Mouse (Mus musculus): ENCODE results near the gene Apol6.
"Not testable (repeated sequence)": the region's sequence is repeated elsewhere in the genome, so short reads cannot be mapped to it uniquely, and the experiment has no call there.

The Apol6 gene

GRCm38 (mm10) chr15:77031271-77031670 is 13.3 kb upstream of the Apol6 start:
- in situ Hi-C loops (cut with MboI): no loop called here

- in situ Hi-C loops (cut with MboI): no loop called here
Observed at GRCm38 (mm10) chr15:77034526-77034925, 10.0 kb upstream of the Apol6 start.

- in situ Hi-C loops (cut with MboI): no loop called here
Observed at GRCm38 (mm10) chr15:77035643-77036042, 8.9 kb upstream of the Apol6 start.

- in situ Hi-C loops (cut with MboI): no loop called here
Observed at GRCm38 (mm10) chr15:77036320-77036988, 8.1 kb upstream of the Apol6 start.

GRCm38 (mm10) chr15:77036989-77037277 is 7.6 kb upstream of the Apol6 start:
- in situ Hi-C loops (cut with MboI): no loop called here

GRCm38 (mm10) chr15:77037278-77038161 is 7.0 kb upstream of the Apol6 start:
- in situ Hi-C loops (cut with MboI): no loop called here

- in situ Hi-C loops (cut with MboI): no loop called here
Observed at GRCm38 (mm10) chr15:77039211-77039700, 5.3 kb upstream of the Apol6 start.

GRCm38 (mm10) chr15:77040784-77041183 is 3.7 kb upstream of the Apol6 start:
- in situ Hi-C loops (cut with MboI): no loop called here

GRCm38 (mm10) chr15:77045609-77046008 is 1.1 kb downstream of the Apol6 start:
- in situ Hi-C loops (cut with MboI): no loop called here

GRCm38 (mm10) chr15:77050570-77050969 is 6.0 kb downstream of the Apol6 start, which contains the start of gene Mb:
Gene Mb, minus strand, starts transcription at chr15:77050670.
- in situ Hi-C loops (cut with MboI): no loop called here

GRCm38 (mm10) chr15:77052176-77052575 is 7.6 kb downstream of the Apol6 start:
- in situ Hi-C loops (cut with MboI): no loop called here

- in situ Hi-C loops (cut with MboI): no loop called here
Observed at GRCm38 (mm10) chr15:77053021-77053420, 8.5 kb downstream of the Apol6 start.

GRCm38 (mm10) chr15:77054611-77055175 is 10.2 kb downstream of the Apol6 start:
- in situ Hi-C loops (cut with MboI): no loop called here

- in situ Hi-C loops (cut with MboI): no loop called here
Observed at GRCm38 (mm10) chr15:77056001-77056790, 11.7 kb downstream of the Apol6 start.

- in situ Hi-C loops (cut with MboI): no loop called here
Observed at GRCm38 (mm10) chr15:77056791-77057051, 12.2 kb downstream of the Apol6 start.

GRCm38 (mm10) chr15:77058566-77058965 is 14.0 kb downstream of the Apol6 start:
- in situ Hi-C loops (cut with MboI): no loop called here

GRCm38 (mm10) chr15:77059416-77059815 is 14.9 kb downstream of the Apol6 start:
- in situ Hi-C loops (cut with MboI): not testable (repeated sequence)

GRCm38 (mm10) chr15:77062746-77063145 is 18.2 kb downstream of the Apol6 start:
- in situ Hi-C loops (cut with MboI): no loop called here

- in situ Hi-C loops (cut with MboI): no loop called here
Observed at GRCm38 (mm10) chr15:77065259-77065852, 20.8 kb downstream of the Apol6 start.

- in situ Hi-C loops (cut with MboI): no loop called here
Observed at GRCm38 (mm10) chr15:77066233-77066632, 21.7 kb downstream of the Apol6 start.

GRCm38 (mm10) chr15:77068439-77068861 is 23.9 kb downstream of the Apol6 start:
- in situ Hi-C loops (cut with MboI): no loop called here

- in situ Hi-C loops (cut with MboI): no loop called here
Observed at GRCm38 (mm10) chr15:77069019-77069418, 24.5 kb downstream of the Apol6 start.
